In genomic region chr17:7388341-7388957, GRCm38 (mm10) we compare ENCODE assay signal across 13 mouse cellular contexts. TPM values are rescaled to one million over a fixed set of nuclear protein-coding genes. Genes with fewer than 3 reads are reported as not detected.
ATAC-seq lines count a peak whose summit lies in the region.
"Not testable (repeated sequence)": the region's sequence is repeated elsewhere in the genome, so short reads cannot be mapped to it uniquely, and the experiment has no call there.
"Had no signal": no experiment of that assay in that cellular context is flagged by ENCODE, and none has a peak within 500 bp of the region (broad histone marks: within the 10 kb centered on the region; RNA-seq: fewer than 3 reads in every experiment).

No protein-coding gene starts in this region.

- H3K27me3 ChIP-seq in embryonic facial prominence, embryonic 13.5 days; heart, embryonic 12.5 days (replicated peaks); hindbrain, embryonic 12.5 days; hindbrain, embryonic 16.5 days (replicated peaks; ENCODE audit: control insufficient read depth, insufficient read depth, low read length); limb, embryonic 15.5 days; midbrain, embryonic 13.5 days: not testable (repeated sequence)

- no CpG with 5 or more reads among the region's 2 CpGs for WGBS in embryonic facial prominence, embryonic 13.5 days
- WGBS in heart, embryonic 12.5 days, result no CpG with 5 or more reads among the region's 2 CpGs
- no CpG with 5 or more reads among the region's 2 CpGs for whole genome bisulfite sequencing in hindbrain, embryonic 12.5 days
- WGBS in hindbrain, embryonic 16.5 days, result no CpG with 5 or more reads among the region's 2 CpGs
- WGBS in limb, embryonic 15.5 days, result no CpG with 5 or more reads among the region's 2 CpGs
- no CpG with 5 or more reads among the region's 2 CpGs for WGBS in midbrain, embryonic 13.5 days

- not testable (repeated sequence) for H3K4me2 ChIP-seq in embryonic facial prominence, embryonic 13.5 days; heart, embryonic 12.5 days; hindbrain, embryonic 12.5 days (replicated peaks); hindbrain, embryonic 16.5 days (ENCODE audit: low read length); limb, embryonic 15.5 days; midbrain, embryonic 13.5 days (replicated peaks)

- H3K9ac ChIP-seq in embryonic facial prominence, embryonic 13.5 days; heart, embryonic 12.5 days; hindbrain, embryonic 12.5 days; hindbrain, embryonic 16.5 days (ENCODE audit: low read depth, low read length); limb, embryonic 15.5 days; midbrain, embryonic 13.5 days (replicated peaks): not testable (repeated sequence)

- H3K36me3 ChIP-seq in embryonic facial prominence, embryonic 13.5 days; heart, embryonic 12.5 days; hindbrain, embryonic 12.5 days; hindbrain, embryonic 16.5 days (ENCODE audit: control insufficient read depth, insufficient read depth, low read length); limb, embryonic 15.5 days; midbrain, embryonic 13.5 days: not testable (repeated sequence)

- H3K4me1 ChIP-seq in embryonic facial prominence, embryonic 13.5 days; heart, embryonic 12.5 days (replicated peaks); hindbrain, embryonic 12.5 days; hindbrain, embryonic 16.5 days (ENCODE audit: control insufficient read depth, insufficient read depth, low read depth, low read length); limb, embryonic 15.5 days; midbrain, embryonic 13.5 days (replicated peaks): not testable (repeated sequence)

- H3K27ac ChIP-seq in embryonic facial prominence, embryonic 13.5 days; heart, embryonic 12.5 days (ENCODE audit: poor library complexity, severe bottlenecking); hindbrain, embryonic 12.5 days; hindbrain, embryonic 16.5 days (ENCODE audit: low read depth, low read length); limb, embryonic 15.5 days; midbrain, embryonic 13.5 days: not testable (repeated sequence)

- peak; percentile 39; the same call in 1 of the 2 replicates for ATAC-seq in embryonic facial prominence, embryonic 13.5 days (ENCODE audit: insufficient number of reproducible peaks, insufficient read depth, low FRiP score, low TSS enrichment, low read depth)
- 0 out of 2 replicates have a peak, but pooled peaks have one; percentile 31 for ATAC-seq in heart, embryonic 12.5 days (ENCODE audit: insufficient number of reproducible peaks, low FRiP score)
- ATAC-seq in hindbrain, embryonic 12.5 days (ENCODE audit: low FRiP score), result peak; percentile 53; the same call in 1 of the 2 replicates
- ATAC-seq in hindbrain, embryonic 16.5 days, result 0 out of 2 replicates have a peak, but pooled peaks have one; percentile 24
- ATAC-seq in limb, embryonic 15.5 days (ENCODE audit: insufficient number of reproducible peaks, low FRiP score, low TSS enrichment, low read depth), result peak; percentile 42; the same call in 1 of the 2 replicates
- ATAC-seq in midbrain, embryonic 13.5 days, result peak; percentile 51; the same call in 1 of the 2 replicates

- H3K4me3 ChIP-seq in embryonic facial prominence, embryonic 13.5 days; heart, embryonic 12.5 days; hindbrain, embryonic 12.5 days; hindbrain, embryonic 16.5 days (ENCODE audit: low read length); limb, embryonic 15.5 days; midbrain, embryonic 13.5 days (replicated peaks): not testable (repeated sequence)

- not testable (repeated sequence) for H3K9me3 ChIP-seq in embryonic facial prominence, embryonic 13.5 days; heart, embryonic 12.5 days (replicated peaks); hindbrain, embryonic 12.5 days (replicated peaks); hindbrain, embryonic 16.5 days (ENCODE audit: control insufficient read depth, low read length); limb, embryonic 15.5 days; midbrain, embryonic 13.5 days

RNA-seq across cellular contexts. Expression of gene Unc93a2, which starts 3.2 kb away (rescaled TPM):
- polyA plus RNA-seq in embryonic facial prominence, embryonic 13.5 days (2015; fragmentation: Nextera tagmentation; extraction: Ambion mirVana), result not detected in 2 replicates
- polyA plus RNA-seq in heart, embryonic 12.5 days (2016; fragmentation: Nextera tagmentation; extraction: Ambion mirVana), result not detected in 2 replicates
- polyA plus RNA-seq in hindbrain, embryonic 12.5 days (2016; fragmentation: Nextera tagmentation; extraction: Ambion mirVana), result not detected in 2 replicates
- polyA plus RNA-seq in hindbrain, embryonic 16.5 days (2015; fragmentation: Nextera tagmentation; extraction: Ambion mirVana), result not detected in 2 replicates
- polyA plus RNA-seq in limb, embryonic 15.5 days (2015; fragmentation: Nextera tagmentation; extraction: Ambion mirVana), result 0.14 and 0.21 TPM in 2 replicates
- polyA plus RNA-seq in midbrain, embryonic 13.5 days (2015; fragmentation: Nextera tagmentation; extraction: Ambion mirVana), result not detected in 2 replicates
- polyA plus RNA-seq: C2C12; embryonic facial prominence, embryonic 11.5 days; forebrain, embryonic 13.5 days; heart, embryonic 16.5 days; hindbrain, embryonic 10.5 days; intestine, embryonic 14.5 days had no signal

RNA-seq across cellular contexts. Expression of gene Gm49630, which starts 16.7 kb away (rescaled TPM):
- not detected in 2 replicates for polyA plus RNA-seq in embryonic facial prominence, embryonic 13.5 days (2015; fragmentation: Nextera tagmentation; extraction: Ambion mirVana)
- not detected in 2 replicates for polyA plus RNA-seq in heart, embryonic 12.5 days (2016; fragmentation: Nextera tagmentation; extraction: Ambion mirVana)
- not detected in 2 replicates for polyA plus RNA-seq in hindbrain, embryonic 12.5 days (2016; fragmentation: Nextera tagmentation; extraction: Ambion mirVana)
- not detected in 2 replicates for polyA plus RNA-seq in hindbrain, embryonic 16.5 days (2015; fragmentation: Nextera tagmentation; extraction: Ambion mirVana)
- polyA plus RNA-seq in limb, embryonic 15.5 days (2015; fragmentation: Nextera tagmentation; extraction: Ambion mirVana), result not detected in 2 replicates
- polyA plus RNA-seq in midbrain, embryonic 13.5 days (2015; fragmentation: Nextera tagmentation; extraction: Ambion mirVana), result not detected in 2 replicates
- polyA plus RNA-seq: brain, embryonic 14.5 days; C2C12; embryonic facial prominence, embryonic 11.5 days; forebrain, embryonic 13.5 days; heart, embryonic 16.5 days; hindbrain, embryonic 10.5 days; intestine, embryonic 14.5 days had no signal

RNA-seq across cellular contexts. Expression of gene Ttll2, which starts 36.0 kb away (rescaled TPM):
- polyA plus RNA-seq in embryonic facial prominence, embryonic 13.5 days (2015; fragmentation: Nextera tagmentation; extraction: Ambion mirVana), result not detected in 2 replicates
- polyA plus RNA-seq in heart, embryonic 12.5 days (2016; fragmentation: Nextera tagmentation; extraction: Ambion mirVana), result not detected in 2 replicates
- not detected in 2 replicates for polyA plus RNA-seq in hindbrain, embryonic 12.5 days (2016; fragmentation: Nextera tagmentation; extraction: Ambion mirVana)
- not detected in 2 replicates for polyA plus RNA-seq in hindbrain, embryonic 16.5 days (2015; fragmentation: Nextera tagmentation; extraction: Ambion mirVana)
- polyA plus RNA-seq in limb, embryonic 15.5 days (2015; fragmentation: Nextera tagmentation; extraction: Ambion mirVana), result not detected in 2 replicates
- not detected in 2 replicates for polyA plus RNA-seq in midbrain, embryonic 13.5 days (2015; fragmentation: Nextera tagmentation; extraction: Ambion mirVana)
- polyA plus RNA-seq: brain, embryonic 14.5 days; C2C12; embryonic facial prominence, embryonic 11.5 days; forebrain, embryonic 13.5 days; heart, embryonic 16.5 days; hindbrain, embryonic 10.5 days; intestine, embryonic 14.5 days had no signal
